Mouse (Mus musculus): ENCODE results near the gene Arhgap9.

DNA sequence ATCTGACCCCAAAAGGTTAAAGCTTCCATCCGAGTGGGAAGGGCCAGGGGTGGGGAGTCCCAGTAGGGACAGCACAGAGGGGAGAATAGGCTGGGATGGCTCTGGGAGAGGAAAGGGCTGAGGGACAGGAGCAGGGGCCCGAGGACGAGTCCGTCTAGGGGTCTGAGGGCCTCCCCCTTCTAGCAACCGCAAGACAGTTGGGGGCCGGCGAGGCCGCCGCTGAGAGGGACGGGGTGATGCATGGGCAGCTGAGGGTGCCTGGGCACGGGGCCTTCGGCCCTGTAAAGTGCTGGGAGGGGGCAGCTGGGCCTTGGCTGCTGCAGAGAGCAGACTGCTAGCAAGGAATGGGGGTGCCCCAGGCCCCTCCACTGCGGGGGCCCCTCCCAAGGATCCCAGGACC is 36.1 kb upstream of the Arhgap9 start:
- TF ChIP-seq CTCF (IDR thresholded peaks at IDR 0.05) (no peak), POLR2A (IDR thresholded peaks at IDR 0.05; ENCODE audit: insufficient read depth, low read depth, low read length) (no peak), EP300 (IDR thresholded peaks at IDR 0.05; ENCODE audit: insufficient read depth, low read depth, low read length) (no peak)

Data from heart, adult 2 months (tissue).